ENCODE assay signal across 15 mouse cellular contexts in genomic region chr13:94562652-94563339, GRCm38 (mm10).
DNase-seq lines count a peak whose midpoint lies in the region; ATAC-seq and TF ChIP-seq lines count a peak whose summit lies in the region.
"Had no signal": no experiment of that assay in that cellular context is flagged by ENCODE, and none has a peak within 500 bp of the region (broad histone marks: within the 10 kb centered on the region; RNA-seq: fewer than 3 reads in every experiment).

No protein-coding gene starts in this region.

- H3K4me2 ChIP-seq in forebrain, embryonic 15.5 days (replicated peaks), result no peak overlapping the region
- no peak overlapping the region for H3K4me2 ChIP-seq in forebrain, embryonic 13.5 days
- H3K4me2 ChIP-seq in intestine, embryonic 15.5 days (replicated peaks), result no peak overlapping the region
- H3K4me2 ChIP-seq: heart, embryonic 13.5 days; hindbrain, embryonic 14.5 days; limb, embryonic 13.5 days had no signal

- no peak overlapping the region for H3K27ac ChIP-seq in forebrain, embryonic 15.5 days (replicated peaks)
- H3K27ac ChIP-seq in forebrain, embryonic 13.5 days, result no peak overlapping the region
- no peak overlapping the region for H3K27ac ChIP-seq in embryonic facial prominence, embryonic 10.5 days (replicated peaks)
- H3K27ac ChIP-seq in intestine, embryonic 15.5 days, result no peak overlapping the region
- H3K27ac ChIP-seq: heart, embryonic 13.5 days; hindbrain, embryonic 14.5 days; limb, embryonic 13.5 days had no signal

- no peak for TF ChIP-seq POLR2A in lung, adult 2 months (IDR thresholded peaks at IDR 0.05; ENCODE audit: borderline replicate concordance, extremely low read depth, low read depth, low read length)

- peaks cover 36% of the 10 kb centered on the region for H3K4me1 ChIP-seq in forebrain, embryonic 15.5 days
- H3K4me1 ChIP-seq in forebrain, embryonic 13.5 days, result peaks cover 46% of the 10 kb centered on the region
- H3K4me1 ChIP-seq in lung, adult 2 months (ENCODE audit: control insufficient read depth, insufficient read depth, low read length), result 0 out of 2 replicates have a peak, but pooled peaks cover 2% of the 10 kb centered on the region
- H3K4me1 ChIP-seq in embryonic facial prominence, embryonic 10.5 days, result peaks cover 35% of the 10 kb centered on the region
- 0 out of 2 replicates have a peak, but pooled peaks cover 2% of the 10 kb centered on the region for H3K4me1 ChIP-seq in intestine, embryonic 15.5 days (replicated peaks)
- H3K4me1 ChIP-seq: limb, embryonic 13.5 days had no signal

- WGBS in forebrain, embryonic 15.5 days, result 28% methylated on average over 9 of the region's 9 CpGs
- WGBS in forebrain, embryonic 13.5 days, result 19% methylated on average over 9 of the region's 9 CpGs
- 41% methylated on average over 9 of the region's 9 CpGs for WGBS in lung, adult 2 months
- whole genome bisulfite sequencing in embryonic facial prominence, embryonic 10.5 days, result 20% methylated on average over 9 of the region's 9 CpGs
- 32% methylated on average over 9 of the region's 9 CpGs for WGBS in intestine, embryonic 15.5 days

- peak; percentile 9 to 38 for DNase-seq in lung, adult 18-20 months
- DNase-seq in lung, adult 2 months, result no peak
- DNase-seq in embryonic facial prominence, embryonic 10.5 days (ENCODE audit: low spot score), result peak; percentile 49
- DNase-seq in lung, postnatal 4 days, result peak; percentile 45 to 78
- no peak for DNase-seq in thymus, postnatal 14 days
- DNase-seq: adrenal gland, postnatal 36 days; gastrocnemius, postnatal 10 days; liver, postnatal 0 days; right cerebral cortex, postnatal 4 days had no signal

- 0 out of 2 replicates have a peak, but pooled peaks have one; percentile 31 for ATAC-seq in forebrain, embryonic 15.5 days (replicated peaks)
- ATAC-seq in forebrain, embryonic 13.5 days, result no peak
- no peak for ATAC-seq in intestine, embryonic 15.5 days
- ATAC-seq: liver, postnatal 0 days had no signal

- H3K27me3 ChIP-seq in forebrain, embryonic 15.5 days, result peaks cover 4% of the 10 kb centered on the region; the same call in 1 of the 2 replicates
- H3K27me3 ChIP-seq in forebrain, embryonic 13.5 days, result peaks cover 30% of the 10 kb centered on the region
- peaks cover 61% of the 10 kb centered on the region for H3K27me3 ChIP-seq in embryonic facial prominence, embryonic 10.5 days (replicated peaks; ENCODE audit: low read depth, poor library complexity, severe bottlenecking)
- no peaks in the 10 kb centered on the region for H3K27me3 ChIP-seq in intestine, embryonic 15.5 days (replicated peaks)
- H3K27me3 ChIP-seq: heart, embryonic 13.5 days; limb, embryonic 13.5 days had no signal

- TF ChIP-seq CTCF in lung, adult 2 months (IDR thresholded peaks at IDR 0.05; ENCODE audit: insufficient read depth, low read length), result no peak

- no peak overlapping the region for H3K4me3 ChIP-seq in forebrain, embryonic 15.5 days
- no peak overlapping the region for H3K4me3 ChIP-seq in forebrain, embryonic 13.5 days
- no peak overlapping the region for H3K4me3 ChIP-seq in lung, adult 2 months (replicated peaks; ENCODE audit: extremely low read depth, low read depth, low read length)
- no peak overlapping the region for H3K4me3 ChIP-seq in embryonic facial prominence, embryonic 10.5 days
- no peak overlapping the region for H3K4me3 ChIP-seq in intestine, embryonic 15.5 days (replicated peaks)
- H3K4me3 ChIP-seq: heart, embryonic 13.5 days; limb, embryonic 13.5 days had no signal

- no peaks in the 10 kb centered on the region for H3K9me3 ChIP-seq in forebrain, embryonic 15.5 days
- H3K9me3 ChIP-seq in forebrain, embryonic 13.5 days (replicated peaks), result no peaks in the 10 kb centered on the region
- H3K9me3 ChIP-seq in embryonic facial prominence, embryonic 10.5 days, result no peaks in the 10 kb centered on the region
- no peaks in the 10 kb centered on the region for H3K9me3 ChIP-seq in intestine, embryonic 15.5 days
- H3K9me3 ChIP-seq: heart, embryonic 13.5 days; limb, embryonic 13.5 days had no signal

- H3K9ac ChIP-seq in forebrain, embryonic 15.5 days (replicated peaks), result no peak overlapping the region
- H3K9ac ChIP-seq in forebrain, embryonic 13.5 days, result no peak overlapping the region
- H3K9ac ChIP-seq in intestine, embryonic 15.5 days, result no peak overlapping the region
- H3K9ac ChIP-seq: heart, embryonic 13.5 days; hindbrain, embryonic 14.5 days; limb, embryonic 13.5 days; liver, postnatal 0 days had no signal

- no peaks in the 10 kb centered on the region for H3K36me3 ChIP-seq in forebrain, embryonic 15.5 days
- peaks cover 3% of the 10 kb centered on the region; the same call in 1 of the 2 replicates for H3K36me3 ChIP-seq in forebrain, embryonic 13.5 days (ENCODE audit: poor library complexity, severe bottlenecking)
- peaks cover 16% of the 10 kb centered on the region for H3K36me3 ChIP-seq in embryonic facial prominence, embryonic 10.5 days (replicated peaks)
- H3K36me3 ChIP-seq in intestine, embryonic 15.5 days, result no peaks in the 10 kb centered on the region

Comparison
In these comparisons a context has a peak if more than half of its experiments do, and no peak if none do; other contexts are left out.
1. DNase-seq: peak in lung, adult 18-20 months (2 of 2), embryonic facial prominence, embryonic 10.5 days (single experiment) and lung, postnatal 4 days (2 of 2); none in lung, adult 2 months (single experiment) and thymus, postnatal 14 days (single experiment).